Mouse (Mus musculus) stomach, embryonic 14.5 days (tissue): ENCODE data around the gene Cpm. TPM values are rescaled to one million over a fixed set of nuclear protein-coding genes. Genes with fewer than 3 reads are reported as not detected.

Experiments used
- ATAC-seq: fragments of 200-750 bp; cut with Nextera tagmentation; 2 replicates; pipeline ENCODE4 v1.8.0; 2017; ENCODE audit warnings: low read depth, moderate TSS enrichment; ENCODE audit not compliant: insufficient number of reproducible peaks, insufficient read depth, low FRiP score
- H3K27ac ChIP-seq: fragments of 300-500 bp; sonication (generic); 2 replicates; pipeline ENCODE4 v1.5.1; 2014; ENCODE audit warnings: mild to moderate bottlenecking, low read length, moderate library complexity, mixed read lengths
- H3K27me3 ChIP-seq: fragments of 300-500 bp; sonication (generic); 2 replicates; pipeline ENCODE4 v1.6.1; 2014; ENCODE audit warnings: low read length, control low read depth, mixed read lengths; ENCODE audit not compliant: control insufficient read depth, insufficient read depth
- H3K36me3 ChIP-seq: fragments of 300-500 bp; sonication (generic); 2 replicates; pipeline ENCODE4 v1.6.1; 2014; ENCODE audit warnings: mild to moderate bottlenecking, control low read depth, low read length, moderate library complexity, mixed read lengths; ENCODE audit not compliant: control insufficient read depth, insufficient read depth
- H3K4me1 ChIP-seq: fragments of 300-500 bp; sonication (generic); 2 replicates; pipeline ENCODE4 v1.6.1; 2014; ENCODE audit warnings: low read length, control low read depth, mixed read lengths; ENCODE audit not compliant: control insufficient read depth, insufficient read depth
- H3K4me2 ChIP-seq: fragments of 300-500 bp; sonication (generic); replicated peaks from 2 replicates; pipeline ENCODE4 v1.6.1; 2014; ENCODE audit warnings: low read depth, low read length, control low read depth
- H3K4me3 ChIP-seq: fragments of 300-500 bp; sonication (generic); 2 replicates; pipeline ENCODE4 v1.5.1; 2014; ENCODE audit warnings: low read depth, low read length, control low read depth
- H3K9ac ChIP-seq: fragments of 300-500 bp; sonication (generic); replicated peaks from 2 replicates; pipeline ENCODE4 v1.6.1; 2014; ENCODE audit warnings: low read depth, mild to moderate bottlenecking, control low read depth, low read length, moderate library complexity, mixed read lengths
- H3K9me3 ChIP-seq: fragments of 300-500 bp; sonication (generic); 2 replicates; pipeline ENCODE4 v1.6.1; 2016; ENCODE audit warnings: low read depth, low read length, control low read depth; ENCODE audit not compliant: control insufficient read depth
- WGBS: fragments of 180-500 bp; shearing (Covaris S2); extraction: QIAGEN DNeasy Blood & Tissue Kit; methylation state at CpG from one replicate; pipeline ENCODE4 v1.1.7; 2014; 5-methylcytosine and 5-hydroxymethylcytosine counted together
- polyA plus RNA-seq: library from polyadenylated mRNA; unstranded; fragments of >200 nt; fragmentation: Nextera tagmentation; extraction: Ambion mirVana; gene quantifications from 2 replicates; pipeline ENCODE4 v1.2.1, GENCODE M21; 2014

Cpm gene
- polyA plus RNA-seq, 1 experiment from 2014 or later, result 95.8 TPM

GRCm38 (mm10) chr10:117677494-117678236 is 48.4 kb downstream of the Cpm start:
- Histone ChIP-seq H3K4me3 (no peak overlapping the region), H3K4me1 (0 out of 2 replicates have a peak, but pooled peaks cover 2% of the 10 kb centered on the region), H3K36me3 (no peaks in the 10 kb centered on the region), H3K27me3 (no peaks in the 10 kb centered on the region), H3K4me2 (no peak overlapping the region), H3K9ac (no peak overlapping the region), H3K27ac (no peak overlapping the region), H3K9me3 (no peaks in the 10 kb centered on the region)
- WGBS, result 76% methylated on average over 13 of the region's 13 CpGs
- no peak for ATAC-seq

GRCm38 (mm10) chr10:117678357-117678756 is 49.1 kb downstream of the Cpm start:
- Histone ChIP-seq H3K4me2 (no peak overlapping the region), H3K27me3 (no peaks in the 10 kb centered on the region), H3K4me1 (0 out of 2 replicates have a peak, but pooled peaks cover 2% of the 10 kb centered on the region), H3K9ac (no peak overlapping the region), H3K36me3 (no peaks in the 10 kb centered on the region), H3K9me3 (no peaks in the 10 kb centered on the region), H3K27ac (no peak overlapping the region), H3K4me3 (no peak overlapping the region)
- no peak for ATAC-seq
- 56% methylated on average over 5 of the region's 5 CpGs for WGBS

- Histone ChIP-seq H3K4me2 (no peak overlapping the region), H3K27ac (no peak overlapping the region), H3K9ac (no peak overlapping the region), H3K4me1 (0 out of 2 replicates have a peak, but pooled peaks cover 2% of the 10 kb centered on the region), H3K36me3 (no peaks in the 10 kb centered on the region), H3K9me3 (no peaks in the 10 kb centered on the region), H3K27me3 (no peaks in the 10 kb centered on the region), H3K4me3 (no peak overlapping the region)
- no peak for ATAC-seq
- 80% methylated on average over 5 of the region's 5 CpGs for WGBS
Measured at GRCm38 (mm10) chr10:117679029-117679686, 49.9 kb downstream of the Cpm start.

- no peaks in the 10 kb centered on the region for H3K36me3 ChIP-seq
- 0 out of 2 replicates have a peak, but pooled peaks cover 2% of the 10 kb centered on the region for H3K4me1 ChIP-seq
- no peak overlapping the region for H3K27ac ChIP-seq
- H3K27me3 ChIP-seq, result no peaks in the 10 kb centered on the region
- no peak for ATAC-seq
- no peaks in the 10 kb centered on the region for H3K9me3 ChIP-seq
- no peak overlapping the region for H3K4me2 ChIP-seq
- H3K9ac ChIP-seq, result no peak overlapping the region
- H3K4me3 ChIP-seq, result no peak overlapping the region
- 89% methylated on average over 14 of the region's 14 CpGs for WGBS
Measured at GRCm38 (mm10) chr10:117679963-117680473, 50.7 kb downstream of the Cpm start.

GRCm38 (mm10) chr10:117680868-117681513 is 51.7 kb downstream of the Cpm start:
- no peak overlapping the region for H3K4me3 ChIP-seq
- WGBS, result 84% methylated on average over 12 of the region's 12 CpGs
- H3K4me1 ChIP-seq, result no peaks in the 10 kb centered on the region
- no peak overlapping the region for H3K4me2 ChIP-seq
- H3K27me3 ChIP-seq, result no peaks in the 10 kb centered on the region
- H3K27ac ChIP-seq, result no peak overlapping the region
- H3K9ac ChIP-seq, result no peak overlapping the region
- H3K36me3 ChIP-seq, result no peaks in the 10 kb centered on the region
- no peak for ATAC-seq
- no peaks in the 10 kb centered on the region for H3K9me3 ChIP-seq

- no peak overlapping the region for H3K4me3 ChIP-seq
- H3K4me1 ChIP-seq, result no peaks in the 10 kb centered on the region
- H3K9me3 ChIP-seq, result no peaks in the 10 kb centered on the region
- H3K4me2 ChIP-seq, result no peak overlapping the region
- H3K9ac ChIP-seq, result no peak overlapping the region
- ATAC-seq, result no peak
- WGBS, result 90% methylated on average over 3 of the region's 3 CpGs
- no peak overlapping the region for H3K27ac ChIP-seq
- no peaks in the 10 kb centered on the region for H3K27me3 ChIP-seq
- no peaks in the 10 kb centered on the region; the same call in 1 of the 2 replicates for H3K36me3 ChIP-seq
Measured at GRCm38 (mm10) chr10:117681543-117681942, 52.2 kb downstream of the Cpm start.

GRCm38 (mm10) chr10:117681999-117682857 is 52.9 kb downstream of the Cpm start:
- Histone ChIP-seq H3K9ac (no peak overlapping the region), H3K4me1 (no peaks in the 10 kb centered on the region), H3K4me3 (no peak overlapping the region), H3K36me3 (no peaks in the 10 kb centered on the region; the same call in 1 of the 2 replicates), H3K9me3 (no peaks in the 10 kb centered on the region), H3K27ac (no peak overlapping the region), H3K27me3 (no peaks in the 10 kb centered on the region), H3K4me2 (no peak overlapping the region)
- 66% methylated on average over 14 of the region's 14 CpGs for WGBS
- no peak for ATAC-seq
